Mouse (Mus musculus) embryo, embryonic 10 days (tissue): ENCODE measurements around the gene Abca9.

Experiments
- DNase-seq: peaks from one replicate; pipeline ENCODE4 v3.0.0-alpha.2; 2015; ENCODE audit warnings: low spot score

The Abca9 gene

GRCm38 (mm10) chr11:110061032-110061431 lies 107.0 kb downstream of the Abca9 start:
- no peak for DNase-seq

- no peak for DNase-seq
Measured at GRCm38 (mm10) chr11:110060127-110060526, 107.9 kb downstream of the Abca9 start.

- DNase-seq: no peak
Measured at GRCm38 (mm10) chr11:110053681-110054080, 114.3 kb downstream of the Abca9 start.
